Comparison of ENCODE assay signal across 16 mouse cellular contexts in genomic region chr10:4243591-4244300, GRCm38 (mm10). TPM values are rescaled to one million over a fixed set of nuclear protein-coding genes. Genes with fewer than 3 reads are reported as not detected.
DNase-seq lines count a peak whose midpoint lies in the region; ATAC-seq and TF ChIP-seq lines count a peak whose summit lies in the region.
"Had no signal": no experiment of that assay in that cellular context is flagged by ENCODE, and none has a peak within 500 bp of the region (broad histone marks: within the 10 kb centered on the region; RNA-seq: fewer than 3 reads in every experiment).

No protein-coding gene starts in this region.

- no peaks in the 10 kb centered on the region for H3K36me3 ChIP-seq in heart, adult 2 months (ENCODE audit: control insufficient read depth, insufficient read depth, low read length)
- H3K36me3 ChIP-seq in E14TG2a.4 (ENCODE audit: insufficient read depth, low read length): peaks cover 23% of the 10 kb centered on the region
- H3K36me3 ChIP-seq in forebrain, embryonic 16.5 days (ENCODE audit: control insufficient read depth, insufficient read depth): no peaks in the 10 kb centered on the region
- H3K36me3 ChIP-seq: forebrain, embryonic 15.5 days; liver, embryonic 13.5 days had no signal

- no peak overlapping the region for H3K9ac ChIP-seq in heart, adult 2 months (ENCODE audit: low read depth, low read length)
- H3K9ac ChIP-seq in forebrain, embryonic 16.5 days (replicated peaks; ENCODE audit: low read depth, low read length): no peak overlapping the region
- H3K9ac ChIP-seq: forebrain, embryonic 15.5 days; liver, embryonic 13.5 days had no signal

- H3K27ac ChIP-seq in heart, adult 2 months: no peak overlapping the region
- H3K27ac ChIP-seq in forebrain, embryonic 16.5 days (ENCODE audit: low read length): no peak overlapping the region
- H3K27ac ChIP-seq: forebrain, embryonic 15.5 days; liver, embryonic 13.5 days had no signal

- no peaks in the 10 kb centered on the region for H3K79me2 ChIP-seq in heart, adult 2 months (replicated peaks; ENCODE audit: control insufficient read depth, insufficient read depth, low read length)

- no peak for TF ChIP-seq POLR2A in heart, adult 2 months (IDR thresholded peaks at IDR 0.05; ENCODE audit: insufficient read depth, low read depth, low read length)

- H3K4me3 ChIP-seq in heart, adult 2 months: no peak overlapping the region
- H3K4me3 ChIP-seq in E14TG2a.4 (replicated peaks; ENCODE audit: low read length): peak overlapping the region; percentile 81
- no peak overlapping the region for H3K4me3 ChIP-seq in forebrain, embryonic 16.5 days (replicated peaks; ENCODE audit: low read length)
- H3K4me3 ChIP-seq: forebrain, embryonic 15.5 days; liver, embryonic 13.5 days had no signal

- H3K9me3 ChIP-seq in E14TG2a.4 (ENCODE audit: low read length): no peaks in the 10 kb centered on the region
- H3K9me3 ChIP-seq in forebrain, embryonic 16.5 days (ENCODE audit: control insufficient read depth, low read length): no peaks in the 10 kb centered on the region
- H3K9me3 ChIP-seq: forebrain, embryonic 15.5 days; liver, embryonic 13.5 days had no signal

- no peak overlapping the region for H3K4me2 ChIP-seq in forebrain, embryonic 16.5 days (ENCODE audit: low read length)
- H3K4me2 ChIP-seq: forebrain, embryonic 15.5 days; liver, embryonic 13.5 days had no signal

- WGBS in heart, adult 2 months: 83% methylated on average over 15 of the region's 16 CpGs
- WGBS in forebrain, embryonic 16.5 days: 89% methylated on average over 15 of the region's 16 CpGs

- no peaks in the 10 kb centered on the region for H3K4me1 ChIP-seq in heart, adult 2 months (ENCODE audit: control insufficient read depth, insufficient read depth, low read length)
- peaks cover 52% of the 10 kb centered on the region for H3K4me1 ChIP-seq in E14TG2a.4 (replicated peaks; ENCODE audit: low read depth, low read length)
- H3K4me1 ChIP-seq in forebrain, embryonic 16.5 days (replicated peaks; ENCODE audit: control insufficient read depth, insufficient read depth, low read length): no peaks in the 10 kb centered on the region
- H3K4me1 ChIP-seq: forebrain, embryonic 15.5 days; liver, embryonic 13.5 days had no signal

- DNase-seq in heart, adult 2 months: peak; percentile 37 to 51
- no peak for DNase-seq in heart, postnatal 25 days (ENCODE audit: low spot score)
- DNase-seq in R1 (ENCODE audit: low read depth, low spot score): peak; percentile 96
- DNase-seq in lung, postnatal 10 days: peak; percentile 60
- no peak for DNase-seq in layer of hippocampus, adult 9-11 months
- no peak for DNase-seq in adrenal gland, adult 2 months
- DNase-seq: cerebellum, postnatal 14 days; kidney, postnatal 25 days; liver, embryonic 13.5 days; right cerebral cortex, postnatal 14 days; thymus, adult 18-20 months had no signal

- ATAC-seq in forebrain, embryonic 16.5 days: no peak
- ATAC-seq: activated CD4-positive, CD25-positive, alpha-beta regulatory T cell, adult 4 months; forebrain, embryonic 15.5 days; midbrain, embryonic 16.5 days had no signal

- no peak for TF ChIP-seq CTCF in heart, adult 2 months (IDR thresholded peaks at IDR 0.05)
- no peak for TF ChIP-seq CTCF in E14TG2a.4 (conservative IDR thresholded peaks at IDR 0.05; ENCODE audit: low read length)

- intact Hi-C loops in heart, adult 2 months (cut with DNase I): no loop called here
- intact Hi-C loops in heart, postnatal 25 days (cut with DNase I): no loop called here

- no peaks in the 10 kb centered on the region for H3K27me3 ChIP-seq in heart, adult 2 months (ENCODE audit: control insufficient read depth, insufficient read depth, low read length)
- no peaks in the 10 kb centered on the region for H3K27me3 ChIP-seq in E14TG2a.4 (ENCODE audit: insufficient read depth, low read length)
- H3K27me3 ChIP-seq in forebrain, embryonic 16.5 days (replicated peaks; ENCODE audit: control insufficient read depth, insufficient read depth, low read length): no peaks in the 10 kb centered on the region
- H3K27me3 ChIP-seq: forebrain, embryonic 15.5 days; liver, embryonic 13.5 days had no signal

- no peak for TF ChIP-seq EP300 in heart, adult 2 months (IDR thresholded peaks at IDR 0.05; ENCODE audit: insufficient read depth, low read depth, low read length)

RNA-seq across cellular contexts. Expression of gene Akap12, which starts 22.4 kb away (rescaled TPM):
- total RNA-seq in heart, adult 2 months (2021): 10 to 100 TPM; 17.4 to 28.0 TPM
- 7.5 and 13.0 TPM in 2 replicates for polyA plus RNA-seq in heart, adult 2 months (2012; rRNA removed)
- total RNA-seq in heart, postnatal 25 days (2021): 10 to 100 TPM; 23.7 to 25.3 TPM
- total RNA-seq in adrenal gland, adult 2 months (2021): 10 to 100 TPM; 17.1 to 21.8 TPM
- 1.6 and 1.9 TPM in 2 replicates for polyA plus RNA-seq in adrenal gland, adult 2 months (2012; rRNA removed)
- 25.7 and 28.1 TPM in 2 replicates for polyA plus RNA-seq in forebrain, embryonic 16.5 days (2015; fragmentation: Nextera tagmentation; extraction: Ambion mirVana)

Comparison
In these comparisons a context has a peak if more than half of its experiments do, and no peak if none do; other contexts are left out.
1. DNase-seq: peak in heart, adult 2 months (2 of 2), R1 (single experiment) and lung, postnatal 10 days (single experiment); none in heart, postnatal 25 days (single experiment), layer of hippocampus, adult 9-11 months (single experiment) and adrenal gland, adult 2 months (single experiment).